Mouse (Mus musculus) right cerebral cortex, adult 2 months (tissue): ENCODE results near the gene Cxcr2.

Experiments used
- DNase-seq, 2 experiments: peaks; one replicate each; pipeline ENCODE4 v3.0.0; 2021 to 2022; ENCODE audit warnings: low spot score in 2 of 2

The Cxcr2 gene

DNA sequence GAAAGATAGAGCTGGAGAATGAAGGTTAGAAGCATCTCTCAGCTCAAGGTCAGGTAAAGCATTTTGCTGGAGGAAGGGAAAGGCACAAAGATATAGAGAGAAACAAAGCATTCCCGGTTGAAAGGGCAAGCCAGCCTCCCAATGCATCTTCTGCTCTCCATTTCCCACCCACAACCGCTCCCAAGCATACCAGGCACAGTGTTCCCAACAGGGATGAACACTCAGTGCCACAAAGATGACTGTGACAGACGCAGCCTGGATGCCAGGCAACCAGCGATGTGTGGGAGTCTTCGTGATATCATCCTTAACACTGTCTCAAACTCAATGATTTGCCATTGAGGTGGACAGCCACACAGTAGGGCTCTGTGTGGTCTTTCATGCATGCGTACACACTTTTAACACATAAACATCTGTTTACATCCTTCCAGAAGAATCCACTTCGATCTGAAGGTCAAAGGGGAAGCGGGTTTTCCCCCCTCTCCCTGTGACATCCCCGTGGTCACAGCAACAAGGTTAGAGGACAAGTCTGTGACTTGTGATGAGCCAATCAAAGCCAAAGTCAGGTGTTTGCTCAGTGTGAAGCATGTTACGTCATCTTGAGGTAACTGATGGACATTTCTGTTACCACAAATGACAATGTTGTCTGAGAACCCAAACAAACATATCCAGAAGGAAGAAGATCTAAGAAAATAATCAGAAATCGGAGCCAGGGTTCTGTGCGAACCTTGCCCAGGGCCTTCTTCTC lies 44.1 kb downstream of the Cxcr2 start:
- DNase-seq, result peak; percentile 67 to 69

DNA sequence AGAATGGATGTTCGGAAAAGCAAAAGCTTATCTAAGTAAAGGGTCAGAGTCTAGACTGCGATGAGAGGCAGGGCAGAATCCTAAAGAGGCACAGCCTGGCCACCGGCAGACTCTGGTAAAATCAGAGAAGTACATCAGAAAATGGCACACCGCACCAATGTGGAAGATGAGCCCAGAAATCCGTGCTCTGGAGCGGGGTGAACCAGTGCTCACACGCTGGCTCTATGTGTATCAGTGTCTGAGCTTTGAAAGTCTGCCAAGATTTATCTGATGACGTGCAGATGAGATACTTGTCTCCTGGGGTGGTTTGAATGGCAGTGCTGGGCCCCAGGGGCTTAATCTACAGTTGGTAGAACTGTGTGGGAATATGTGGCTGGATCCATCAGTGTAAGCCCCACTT lies 45.3 kb downstream of the Cxcr2 start:
- no peak for DNase-seq

DNA sequence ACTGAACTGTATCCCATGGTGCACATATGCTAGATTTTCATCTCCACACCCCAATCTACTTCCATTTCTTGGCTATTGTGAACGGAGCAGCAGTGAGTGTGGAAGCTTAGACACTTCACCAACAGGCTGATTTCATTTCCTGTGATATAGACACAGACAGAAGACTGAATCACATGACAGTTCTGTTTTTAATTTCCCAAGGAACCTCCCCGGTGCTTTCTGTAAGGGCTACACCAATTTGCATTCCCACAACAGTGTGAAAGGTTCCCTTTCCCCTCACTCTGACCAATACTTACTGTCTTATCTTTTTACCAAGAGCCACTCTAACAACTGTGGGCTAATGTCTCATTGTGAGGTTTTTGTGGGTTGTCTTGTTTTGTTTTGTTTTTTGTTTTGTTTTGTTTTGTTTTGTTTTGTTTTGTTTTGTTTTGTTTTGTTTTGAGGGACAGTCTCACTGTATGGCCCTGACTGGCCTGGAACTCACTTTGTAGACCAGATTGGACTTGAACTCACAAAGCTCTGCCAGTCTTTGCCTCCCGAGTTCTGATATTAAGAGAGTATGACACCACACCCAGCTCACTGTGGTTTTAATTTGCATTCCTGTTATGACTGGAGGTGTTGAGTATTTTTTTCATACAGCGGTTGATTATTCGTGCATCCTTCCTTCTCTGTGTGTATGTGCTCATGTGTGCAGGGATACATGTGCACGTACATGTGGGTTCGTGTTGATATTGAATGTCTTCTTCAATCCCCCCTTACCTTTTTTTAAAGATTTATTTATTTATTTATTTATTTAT lies 47.5 kb downstream of the Cxcr2 start:
- DNase-seq, result no peak

DNA sequence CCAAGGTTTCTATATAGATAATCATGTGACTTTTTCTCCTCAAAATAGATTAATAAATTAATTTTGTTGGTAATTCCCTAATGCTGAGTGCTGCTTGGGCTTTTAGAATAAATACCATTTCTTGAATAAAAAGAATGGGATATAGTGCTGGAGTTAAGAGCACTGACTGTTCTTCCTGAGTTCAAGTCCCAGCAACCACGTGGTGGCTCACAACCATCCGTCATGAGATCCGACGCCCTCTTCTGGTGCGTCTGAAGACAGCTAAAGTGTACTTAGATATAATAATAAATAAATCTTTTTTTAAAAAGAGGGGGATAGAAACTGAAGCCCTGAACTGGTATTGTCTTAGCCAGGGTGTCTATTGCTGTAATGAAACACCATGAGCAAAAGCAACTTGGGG lies 49.7 kb downstream of the Cxcr2 start:
- DNase-seq, result no peak

DNA sequence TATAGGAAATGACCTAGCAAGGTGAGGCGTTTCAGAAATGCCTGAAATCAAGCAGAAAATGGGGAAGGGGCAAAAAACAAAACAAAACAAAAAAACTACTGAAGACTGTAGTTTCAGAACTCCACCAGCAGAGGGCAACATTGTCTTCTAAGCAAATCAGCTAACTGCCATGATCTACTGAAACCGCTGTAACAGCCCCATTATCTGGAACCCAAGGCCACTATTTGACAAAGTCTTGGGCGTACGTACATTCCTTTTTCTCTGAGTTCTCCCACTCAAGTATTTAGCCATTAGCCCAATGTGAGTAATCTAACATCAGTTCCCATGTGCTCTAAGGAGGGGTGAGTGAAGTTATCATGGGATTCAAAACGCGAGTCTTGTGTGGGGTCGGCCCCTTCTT lies 52.1 kb downstream of the Cxcr2 start:
- DNase-seq, result peak; percentile 39 to 44

DNA sequence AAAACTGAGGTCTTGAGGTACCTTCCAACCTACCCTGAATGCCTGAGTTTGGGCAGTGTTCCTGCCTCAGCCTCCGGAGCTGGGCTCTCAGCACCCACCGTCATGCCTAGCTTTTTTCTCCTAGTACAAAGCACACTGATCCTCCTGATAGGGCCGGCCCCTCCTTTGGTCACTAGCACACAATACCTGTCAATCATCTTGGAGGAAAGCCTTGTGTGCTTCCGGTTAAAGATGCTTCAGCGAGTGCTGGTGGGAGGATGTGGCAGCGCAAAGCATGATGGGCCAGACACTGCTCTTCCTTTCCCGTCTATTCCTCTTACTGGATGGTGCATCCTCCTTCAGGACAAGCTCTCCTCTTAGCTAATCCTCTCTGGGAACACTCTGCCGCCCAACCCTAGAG lies 52.9 kb downstream of the Cxcr2 start:
- DNase-seq, result no peak

- peak; percentile 46 to 52 for DNase-seq
Measured at GRCm38 (mm10) chr1:74207906-74208305, 54.1 kb downstream of the Cxcr2 start.

DNA sequence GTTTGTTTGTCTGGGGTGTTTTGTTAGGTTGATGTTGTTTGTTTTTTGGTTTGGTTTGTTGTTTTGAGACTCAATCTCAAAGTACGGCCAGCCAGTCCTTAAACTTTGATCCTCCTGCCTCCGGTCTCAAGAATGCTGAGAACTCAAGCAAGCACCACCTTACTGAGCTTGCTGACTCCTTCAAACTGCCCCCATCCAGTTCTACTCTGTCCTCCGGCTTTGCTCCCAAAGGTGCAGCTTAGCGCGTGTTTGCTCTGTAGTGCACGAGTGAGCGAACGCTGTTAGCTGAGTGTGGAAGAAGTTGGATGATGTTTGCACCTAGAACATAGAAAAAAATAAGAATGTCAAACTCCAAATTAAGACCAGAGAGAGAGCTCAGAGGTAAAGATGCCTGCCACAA lies 55.2 kb downstream of the Cxcr2 start:
- DNase-seq, result no peak
